Mouse (Mus musculus): ENCODE measurements around the gene Gm42715.

DNA sequence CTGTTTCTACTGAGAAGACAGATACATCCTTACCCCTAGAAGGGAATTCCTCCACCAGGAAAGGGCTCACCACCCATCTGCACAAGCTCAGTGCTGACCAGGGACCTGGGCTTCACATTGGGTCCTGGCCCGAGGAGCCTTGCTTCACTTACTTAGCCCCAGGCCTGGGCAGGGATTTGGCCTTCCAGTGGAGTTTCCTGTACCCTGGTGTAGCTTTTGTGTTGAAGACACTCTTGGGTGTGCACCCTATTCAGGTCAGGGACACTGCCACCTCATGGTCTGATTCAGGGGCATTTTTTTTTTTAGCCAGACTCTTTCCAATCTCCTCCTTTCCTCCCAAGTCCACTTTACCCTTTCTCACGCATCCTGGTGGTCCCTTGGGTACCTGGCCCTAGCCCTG is 83.5 kb downstream of the Gm42715 start:
- no peak for TF ChIP-seq CTCF (IDR thresholded peaks at IDR 0.05; ENCODE audit: extremely low read depth, insufficient read length, insufficient replicate concordance, low read depth, low read length)
- no peak for TF ChIP-seq POLR2A (IDR thresholded peaks at IDR 0.05; ENCODE audit: low read depth, low read length)

All from small intestine, adult 2 months (tissue).